Mouse (Mus musculus) hindbrain, embryonic 11.5 days (tissue): ENCODE data around the gene Fbxo8. TPM values are rescaled to one million over a fixed set of nuclear protein-coding genes. Genes with fewer than 3 reads are reported as not detected.

Experiments
- polyA plus RNA-seq: library from polyadenylated mRNA; unstranded; fragments of >200 nt; fragmentation: Nextera tagmentation; extraction: Ambion mirVana; gene quantifications from 2 replicates; pipeline ENCODE4 v1.2.1, GENCODE M21; 2014

The Fbxo8 gene
- polyA plus RNA-seq, 1 experiment from 2014 or later, result 44.4 TPM

Other genes with a start within 250 kb of the Fbxo8 start
- gene Cep44, start within 50 bp of the Fbxo8 start, polyA plus RNA-seq, result 35.7 and 39.9 TPM in 2 replicates